Mouse (Mus musculus) right cerebral cortex, postnatal 4 days (tissue): ENCODE data around the gene BC004004.
"Not testable (repeated sequence)": the region's sequence is repeated elsewhere in the genome, so short reads cannot be mapped to it uniquely, and the experiment has no call there.

Experiments
- DNase-seq: peaks from one replicate; pipeline ENCODE4 v3.0.0-alpha.2; 2022

Gene BC004004

GRCm38 (mm10) chr17:29326531-29327529, 58.2 kb downstream of the BC004004 start:
- peak; percentile 45 for DNase-seq

DNA sequence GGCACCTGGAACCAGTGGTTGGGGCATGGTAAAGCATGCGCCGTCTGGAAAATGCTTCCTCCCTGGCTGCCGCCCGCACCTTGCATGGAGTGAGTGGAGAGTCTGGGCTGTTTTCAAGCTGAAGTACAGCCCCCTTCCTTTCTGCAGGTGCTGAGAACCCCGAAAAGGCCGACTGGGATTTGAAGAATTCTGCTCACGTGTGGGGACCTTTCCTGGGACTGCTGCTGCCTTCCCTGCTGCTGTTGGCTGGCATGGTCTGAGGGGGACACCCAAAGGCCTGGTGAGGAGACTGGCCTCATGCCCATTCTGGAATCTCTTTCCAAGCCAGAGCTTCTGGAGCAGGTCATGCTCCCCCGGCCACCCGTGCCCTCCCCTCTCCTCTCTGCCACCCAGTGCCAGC, 59.1 kb downstream of the BC004004 start:
- no peak for DNase-seq

GRCm38 (mm10) chr17:29330221-29330620, 61.6 kb downstream of the BC004004 start:
- no peak for DNase-seq

GRCm38 (mm10) chr17:29330671-29331410, 62.3 kb downstream of the BC004004 start:
- DNase-seq = no peak

- DNase-seq = no peak
These were observed 63.6 kb downstream of the BC004004 start for GRCm38 (mm10) chr17:29332186-29332685.

- no peak for DNase-seq
These were observed 67.8 kb downstream of the BC004004 start for GRCm38 (mm10) chr17:29336266-29336990.

GRCm38 (mm10) chr17:29337979-29338823, 69.6 kb downstream of the BC004004 start:
- DNase-seq = peak; percentile 52

DNA sequence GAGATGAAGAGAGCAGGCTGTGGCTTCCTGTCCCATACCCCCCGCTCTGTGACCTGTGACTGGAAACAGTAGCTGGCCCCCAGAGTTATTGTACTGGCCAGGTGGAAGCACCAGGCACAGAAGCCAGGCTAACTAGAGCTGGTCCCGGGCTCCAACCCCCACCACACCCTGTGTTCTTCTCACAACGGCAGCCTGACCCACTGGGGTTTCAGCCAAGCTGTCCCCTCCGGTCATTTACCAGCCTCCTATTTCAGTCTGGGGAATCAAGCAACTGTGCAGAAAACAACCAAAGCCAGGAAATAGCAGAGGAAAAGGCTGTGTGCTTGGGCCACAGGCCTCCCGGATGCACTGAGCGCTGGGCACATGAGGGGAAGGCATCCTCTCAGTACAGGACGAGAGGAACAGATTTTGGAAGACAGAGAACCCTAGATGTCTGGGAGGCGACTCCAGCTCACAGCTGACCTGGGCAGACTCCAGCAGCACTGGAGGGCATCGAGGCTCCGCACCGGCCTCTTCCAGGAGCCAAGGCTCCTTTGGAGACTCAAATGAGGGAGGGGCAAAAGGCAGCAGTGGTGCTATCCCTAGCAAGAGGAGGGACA, 70.7 kb downstream of the BC004004 start:
- DNase-seq = no peak

- DNase-seq = no peak
These were observed 72.0 kb downstream of the BC004004 start for GRCm38 (mm10) chr17:29340406-29341261.

DNA sequence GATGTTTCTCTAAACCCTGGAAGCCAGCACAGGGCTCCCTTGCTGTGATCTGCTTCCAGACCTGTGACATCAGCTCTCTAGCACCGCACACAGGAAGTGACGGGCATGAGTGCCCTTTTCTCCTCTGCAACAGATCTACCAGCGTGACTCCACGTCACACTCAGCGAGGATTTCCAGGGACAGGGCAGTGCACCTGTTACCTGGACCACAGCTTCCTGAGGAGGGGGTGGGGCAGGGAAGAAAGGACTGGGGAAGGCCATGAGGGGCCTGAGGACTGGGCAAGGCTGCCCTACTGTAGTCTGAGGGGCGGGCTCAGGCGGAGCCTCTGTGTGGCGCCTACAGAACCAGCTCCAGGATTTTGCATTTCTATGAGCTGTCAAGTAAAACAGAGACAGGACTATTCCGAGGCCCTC, 73.0 kb downstream of the BC004004 start:
- DNase-seq = no peak

- no peak for DNase-seq
These were observed 73.7 kb downstream of the BC004004 start for GRCm38 (mm10) chr17:29342010-29342910.

DNA sequence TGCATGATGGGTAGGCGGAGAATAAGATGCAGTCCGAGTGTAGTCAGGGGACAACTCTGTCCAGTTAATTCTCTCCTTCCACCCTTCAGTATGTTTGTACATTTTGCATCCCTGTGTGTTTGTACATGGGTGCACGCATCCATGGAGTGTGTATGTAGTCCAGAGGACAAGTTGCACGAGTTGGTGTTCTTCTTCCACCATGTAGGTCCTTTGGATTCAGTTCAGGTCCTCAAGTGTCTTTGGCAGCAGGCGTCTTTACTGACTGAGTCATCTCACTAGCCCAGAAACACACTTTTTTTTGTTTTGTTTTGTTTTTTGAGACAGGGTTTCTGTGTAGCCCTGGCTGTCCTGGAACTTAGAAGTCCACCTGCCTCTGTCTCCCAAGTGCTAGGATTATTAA, 74.7 kb downstream of the BC004004 start:
- no peak for DNase-seq

GRCm38 (mm10) chr17:29345272-29345671, 76.7 kb downstream of the BC004004 start:
- DNase-seq = no peak

- DNase-seq = peak; percentile 57
These were observed 78.0 kb downstream of the BC004004 start for GRCm38 (mm10) chr17:29346496-29347125.

DNA sequence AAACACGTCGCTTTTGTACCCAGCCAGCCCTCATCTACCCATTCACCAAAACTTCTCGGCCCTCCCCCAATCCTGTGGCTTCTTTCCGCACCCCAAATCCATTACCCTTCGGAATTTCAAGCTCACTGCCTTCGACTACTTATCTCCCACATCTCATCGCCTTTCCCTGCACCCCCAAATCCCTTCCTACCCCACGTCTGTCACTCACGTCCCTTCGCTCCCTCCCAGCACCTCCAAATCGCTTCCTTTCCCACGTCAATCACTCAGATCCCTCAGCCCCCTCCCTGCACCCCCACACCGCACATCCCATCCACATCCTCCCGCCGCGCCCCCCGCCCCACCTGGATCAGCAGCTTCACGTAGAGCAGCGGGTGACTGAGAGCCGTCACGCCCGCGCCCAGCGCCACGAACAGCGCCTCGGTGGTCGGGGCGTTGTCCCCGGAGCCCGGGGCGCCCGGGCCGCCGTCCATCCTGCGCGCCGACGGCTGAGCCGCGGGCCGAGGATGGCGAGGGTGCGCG, 78.6 kb downstream of the BC004004 start:
- DNase-seq = peak; percentile 65

GRCm38 (mm10) chr17:29347645-29348256, 79.2 kb downstream of the BC004004 start, which contains the start of gene Mtch1:
Gene Mtch1 (minus strand): TSS chr17:29347934.
- peak; percentile 93 for DNase-seq

GRCm38 (mm10) chr17:29348996-29349395, 80.4 kb downstream of the BC004004 start:
- no peak for DNase-seq

- not testable (repeated sequence) for DNase-seq
These were observed 82.5 kb downstream of the BC004004 start for GRCm38 (mm10) chr17:29351056-29351455.
